Mouse (Mus musculus): ENCODE measurements around the gene Mmp7. TPM values are rescaled to one million over a fixed set of nuclear protein-coding genes. Genes with fewer than 3 reads are reported as not detected.

Gene Mmp7
- total RNA-seq, 2 experiments from 2014 or later, result not detected

GRCm38 (mm10) chr9:7742696-7743095 is 50.8 kb downstream of the Mmp7 start:
- DNase-seq (ENCODE audit: low spot score in 2 of 2), result no peak

GRCm38 (mm10) chr9:7744156-7744555 is 52.3 kb downstream of the Mmp7 start:
- no peak for DNase-seq (ENCODE audit: low spot score in 2 of 2)

- DNase-seq (ENCODE audit: low spot score in 2 of 2), result no peak
These were observed 57.0 kb downstream of the Mmp7 start for GRCm38 (mm10) chr9:7748881-7749280.

Other genes with a start within 250 kb of the Mmp7 start
- gene Mmp3, start 246.3 kb upstream of the Mmp7 start, total RNA-seq (2021), result under 1 TPM in 1 of 2 experiments, not detected in 1; 0.17 TPM
- not detected for gene Mmp10, start 189.7 kb upstream of the Mmp7 start, total RNA-seq (2021)
- gene Mmp8, start 133.6 kb upstream of the Mmp7 start, total RNA-seq (2021), result under 1 TPM in 1 of 2 experiments, not detected in 1; 0.23 TPM
- gene Mmp27, start 120.7 kb upstream of the Mmp7 start, total RNA-seq (2021), result 1 to 10 TPM in 1 of 2 experiments, under 1 TPM in 1; 0.61 to 8.8 TPM
- not detected for gene Mmp20, start 63.9 kb upstream of the Mmp7 start, total RNA-seq (2021)
- 100 to 1,000 TPM; 151 to 202 TPM for gene Tmem123, start 72.0 kb downstream of the Mmp7 start, total RNA-seq (2021)
- gene Birc2, start 145.0 kb downstream of the Mmp7 start, total RNA-seq (2021), result 10 to 100 TPM; 38.8 to 50.5 TPM
- gene Birc3, start 181.1 kb downstream of the Mmp7 start, total RNA-seq (2021), result 10 to 100 TPM; 13.8 to 26.3 TPM